Mouse (Mus musculus): ENCODE measurements at regions not wholly inside any gene's neighbourhood (a gene's known extent, or its start where the extent isn't known, plus 50 kb on each side); places are given as distances from the start of the nearest gene placed in this dataset.
A peak's percentile ranks its signal among the peaks of the same experiment; 100 is the strongest.

GRCm38 (mm10) chr15:42894611-42895010 is 2760.4 kb downstream of the 9330182O14Rik start:
- no peak for DNase-seq
- no peaks in the 10 kb centered on the region for H3K4me1 ChIP-seq (ENCODE audit: control insufficient read depth, insufficient read depth, low read length)
- H3K27me3 ChIP-seq (ENCODE audit: control insufficient read depth, insufficient read depth, low read length): no peaks in the 10 kb centered on the region
- H3K27ac ChIP-seq (ENCODE audit: insufficient read depth, low read length): no peak overlapping the region
- TF ChIP-seq CTCF (IDR thresholded peaks at IDR 0.05; ENCODE audit: borderline replicate concordance, insufficient read depth, low read depth, low read length) (no peak), POLR2A (IDR thresholded peaks at IDR 0.05; ENCODE audit: borderline replicate concordance, insufficient read depth, low read length) (no peak)
- 88% methylated on average over 1 of the region's 1 CpGs for WGBS
- H3K4me3 ChIP-seq (replicated peaks; ENCODE audit: insufficient read depth, low read depth, low read length): no peak overlapping the region

DNA sequence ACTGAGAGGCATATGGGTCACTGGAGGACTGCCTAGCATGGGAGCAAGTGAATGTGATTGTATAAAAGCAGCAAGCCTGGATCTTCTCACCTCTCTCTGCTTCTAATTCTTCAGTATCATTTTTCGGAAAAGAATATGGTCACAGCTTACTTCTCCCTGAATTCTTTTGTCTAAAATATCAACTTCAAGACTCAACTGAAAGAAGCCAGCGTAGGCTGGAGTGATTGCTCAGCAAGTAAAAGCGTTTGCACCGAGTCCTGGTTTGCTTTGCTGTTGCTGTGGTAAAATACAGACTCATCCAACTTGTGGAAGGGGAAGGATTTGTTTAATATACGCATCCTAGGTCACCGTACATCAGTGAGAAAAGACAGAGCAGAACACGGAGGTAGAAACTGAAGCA is 2765.9 kb downstream of the 9330182O14Rik start:
- no peak for TF ChIP-seq POLR2A (IDR thresholded peaks at IDR 0.05; ENCODE audit: borderline replicate concordance, insufficient read depth, low read length)
- no peak for TF ChIP-seq CTCF (IDR thresholded peaks at IDR 0.05; ENCODE audit: borderline replicate concordance, insufficient read depth, low read depth, low read length)
- no peak for DNase-seq
- H3K27ac ChIP-seq (ENCODE audit: insufficient read depth, low read length): no peak overlapping the region
- WGBS: 90% methylated on average over 7 of the region's 7 CpGs
- no peak overlapping the region for H3K4me3 ChIP-seq (replicated peaks; ENCODE audit: insufficient read depth, low read depth, low read length)
- no peaks in the 10 kb centered on the region for H3K27me3 ChIP-seq (ENCODE audit: control insufficient read depth, insufficient read depth, low read length)
- no peaks in the 10 kb centered on the region for H3K4me1 ChIP-seq (ENCODE audit: control insufficient read depth, insufficient read depth, low read length)

DNA sequence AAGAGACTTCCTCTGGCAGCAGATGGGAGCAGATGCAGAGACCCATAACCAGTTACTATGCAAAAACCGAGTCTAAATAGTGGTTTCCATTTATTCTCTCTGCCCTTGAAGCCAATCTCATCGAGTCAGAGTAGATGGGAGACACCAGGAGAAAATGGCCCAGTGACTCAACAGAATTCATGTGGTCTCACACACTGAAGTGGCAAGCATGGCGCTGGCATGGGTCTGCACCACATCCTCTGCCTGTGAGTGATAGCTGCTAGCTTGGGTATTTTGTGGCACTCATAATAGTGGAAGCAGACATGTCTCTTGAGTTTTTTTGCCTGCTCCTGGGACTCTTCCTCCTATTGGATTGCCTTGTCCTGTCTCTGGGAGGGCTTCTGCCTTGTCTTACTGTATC is 2767.6 kb downstream of the 9330182O14Rik start:
- Histone ChIP-seq H3K4me1 (ENCODE audit: control insufficient read depth, insufficient read depth, low read length) (no peaks in the 10 kb centered on the region), H3K27me3 (ENCODE audit: control insufficient read depth, insufficient read depth, low read length) (no peaks in the 10 kb centered on the region), H3K4me3 (replicated peaks; ENCODE audit: insufficient read depth, low read depth, low read length) (no peak overlapping the region), H3K27ac (ENCODE audit: insufficient read depth, low read length) (no peak overlapping the region)
- TF ChIP-seq CTCF (IDR thresholded peaks at IDR 0.05; ENCODE audit: borderline replicate concordance, insufficient read depth, low read depth, low read length) (no peak), POLR2A (IDR thresholded peaks at IDR 0.05; ENCODE audit: borderline replicate concordance, insufficient read depth, low read length) (no peak)
- no peak for DNase-seq
- WGBS: 79% methylated on average over 3 of the region's 3 CpGs

GRCm38 (mm10) chr15:42911357-42911756 is 2777.2 kb downstream of the 9330182O14Rik start:
- H3K4me3 ChIP-seq (replicated peaks; ENCODE audit: insufficient read depth, low read depth, low read length): no peak overlapping the region
- no peaks in the 10 kb centered on the region for H3K4me1 ChIP-seq (ENCODE audit: control insufficient read depth, insufficient read depth, low read length)
- no peak for DNase-seq
- no peak overlapping the region for H3K27ac ChIP-seq (ENCODE audit: insufficient read depth, low read length)
- no peak for TF ChIP-seq POLR2A (IDR thresholded peaks at IDR 0.05; ENCODE audit: borderline replicate concordance, insufficient read depth, low read length)
- TF ChIP-seq CTCF (IDR thresholded peaks at IDR 0.05; ENCODE audit: borderline replicate concordance, insufficient read depth, low read depth, low read length): no peak
- 89% methylated on average over 2 of the region's 2 CpGs for WGBS
- no peaks in the 10 kb centered on the region for H3K27me3 ChIP-seq (ENCODE audit: control insufficient read depth, insufficient read depth, low read length)

DNA sequence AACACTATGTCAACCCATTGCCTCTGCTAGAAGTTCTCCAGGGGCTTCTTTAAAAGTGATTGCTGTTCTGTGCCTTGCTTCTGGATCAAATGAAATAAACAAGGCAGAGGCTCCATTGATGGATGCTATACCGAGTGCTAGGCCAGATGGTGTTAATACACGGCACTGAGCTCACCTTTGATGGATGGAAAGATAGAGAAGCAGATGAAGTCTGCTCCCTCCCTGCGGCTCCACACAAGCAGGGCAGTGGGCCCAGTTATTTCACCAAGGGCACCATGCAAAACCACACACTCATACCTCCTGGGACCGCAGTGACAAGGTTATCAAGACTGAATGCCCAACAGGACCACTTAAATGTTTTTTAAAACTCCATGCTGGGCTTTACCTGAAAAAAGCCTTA is 2778.7 kb downstream of the 9330182O14Rik start:
- Histone ChIP-seq H3K4me1 (ENCODE audit: control insufficient read depth, insufficient read depth, low read length) (no peaks in the 10 kb centered on the region), H3K27ac (ENCODE audit: insufficient read depth, low read length) (no peak overlapping the region), H3K4me3 (replicated peaks; ENCODE audit: insufficient read depth, low read depth, low read length) (no peak overlapping the region), H3K27me3 (ENCODE audit: control insufficient read depth, insufficient read depth, low read length) (no peaks in the 10 kb centered on the region)
- no peak for TF ChIP-seq CTCF (IDR thresholded peaks at IDR 0.05; ENCODE audit: borderline replicate concordance, insufficient read depth, low read depth, low read length)
- no peak for TF ChIP-seq POLR2A (IDR thresholded peaks at IDR 0.05; ENCODE audit: borderline replicate concordance, insufficient read depth, low read length)
- WGBS: 43% methylated on average over 4 of the region's 4 CpGs
- DNase-seq: no peak

DNA sequence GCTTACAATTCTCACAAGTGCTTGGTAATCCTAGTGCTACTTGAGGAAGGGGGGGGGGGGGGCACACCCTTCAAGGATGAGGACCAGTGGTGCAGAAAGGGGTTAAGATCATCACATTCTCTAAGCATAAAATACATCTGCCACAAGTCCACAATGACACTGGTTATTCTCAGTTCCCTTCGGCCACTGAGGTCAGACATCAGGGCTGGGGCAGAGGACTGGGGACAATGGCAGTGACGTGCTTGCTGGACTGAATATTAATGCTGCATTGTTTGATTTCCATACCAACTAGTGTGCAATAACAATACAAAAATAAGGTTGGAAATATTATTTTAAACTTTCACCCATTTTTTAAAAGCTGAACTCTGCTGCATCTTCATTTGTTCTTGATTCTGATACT is 2779.1 kb downstream of the 9330182O14Rik start:
- Histone ChIP-seq H3K4me1 (ENCODE audit: control insufficient read depth, insufficient read depth, low read length) (no peaks in the 10 kb centered on the region), H3K27me3 (ENCODE audit: control insufficient read depth, insufficient read depth, low read length) (no peaks in the 10 kb centered on the region), H3K27ac (ENCODE audit: insufficient read depth, low read length) (no peak overlapping the region), H3K4me3 (replicated peaks; ENCODE audit: insufficient read depth, low read depth, low read length) (no peak overlapping the region)
- 82% methylated on average over 2 of the region's 2 CpGs for WGBS
- DNase-seq: no peak
- TF ChIP-seq CTCF (IDR thresholded peaks at IDR 0.05; ENCODE audit: borderline replicate concordance, insufficient read depth, low read depth, low read length) (no peak), POLR2A (IDR thresholded peaks at IDR 0.05; ENCODE audit: borderline replicate concordance, insufficient read depth, low read length) (no peak)

GRCm38 (mm10) chr15:42914099-42914498 is 2779.9 kb downstream of the 9330182O14Rik start:
- Histone ChIP-seq H3K27me3 (ENCODE audit: control insufficient read depth, insufficient read depth, low read length) (no peaks in the 10 kb centered on the region), H3K4me1 (ENCODE audit: control insufficient read depth, insufficient read depth, low read length) (no peaks in the 10 kb centered on the region), H3K4me3 (replicated peaks; ENCODE audit: insufficient read depth, low read depth, low read length) (no peak overlapping the region), H3K27ac (ENCODE audit: insufficient read depth, low read length) (no peak overlapping the region)
- TF ChIP-seq POLR2A (IDR thresholded peaks at IDR 0.05; ENCODE audit: borderline replicate concordance, insufficient read depth, low read length) (no peak), CTCF (IDR thresholded peaks at IDR 0.05; ENCODE audit: borderline replicate concordance, insufficient read depth, low read depth, low read length) (peak; percentile 81)
- peak; percentile 46 to 55 for DNase-seq
- 10% methylated on average over 3 of the region's 3 CpGs for WGBS

DNA sequence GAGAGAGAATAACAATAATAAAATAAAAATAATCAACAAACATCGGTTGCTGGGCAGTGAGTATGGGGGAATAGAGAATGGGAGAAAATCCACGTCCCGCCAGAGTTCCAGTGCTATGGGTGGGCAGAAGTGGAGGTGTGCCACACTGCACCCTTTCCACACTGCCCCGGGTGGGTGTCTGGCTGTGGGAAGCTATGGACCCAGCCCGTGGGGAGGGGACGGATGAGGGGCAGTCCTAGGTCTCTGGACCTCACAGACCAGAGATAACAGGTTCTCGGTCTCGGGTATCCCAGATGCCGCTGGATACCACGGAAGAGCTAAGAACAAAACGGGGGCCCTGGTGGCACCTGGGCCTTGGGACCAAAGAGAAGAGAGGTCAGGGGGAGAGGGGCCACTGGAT is 2781.0 kb downstream of the 9330182O14Rik start:
- no peak overlapping the region for H3K27ac ChIP-seq (ENCODE audit: insufficient read depth, low read length)
- no peak for TF ChIP-seq POLR2A (IDR thresholded peaks at IDR 0.05; ENCODE audit: borderline replicate concordance, insufficient read depth, low read length)
- TF ChIP-seq CTCF (IDR thresholded peaks at IDR 0.05; ENCODE audit: borderline replicate concordance, insufficient read depth, low read depth, low read length): no peak
- 88% methylated on average over 11 of the region's 11 CpGs for WGBS
- H3K4me1 ChIP-seq (ENCODE audit: control insufficient read depth, insufficient read depth, low read length): no peaks in the 10 kb centered on the region
- DNase-seq: no peak
- H3K4me3 ChIP-seq (replicated peaks; ENCODE audit: insufficient read depth, low read depth, low read length): no peak overlapping the region
- no peaks in the 10 kb centered on the region for H3K27me3 ChIP-seq (ENCODE audit: control insufficient read depth, insufficient read depth, low read length)

Data from cerebellum, adult 2 months (tissue).